Mouse (Mus musculus): ENCODE results near the gene Chrnb4. TPM values are rescaled to one million over a fixed set of nuclear protein-coding genes. Genes with fewer than 3 reads are reported as not detected.

Chrnb4 gene
- 10 to 100 TPM; 11.0 to 22.1 (median 12.2) TPM for total RNA-seq (2022)

DNA sequence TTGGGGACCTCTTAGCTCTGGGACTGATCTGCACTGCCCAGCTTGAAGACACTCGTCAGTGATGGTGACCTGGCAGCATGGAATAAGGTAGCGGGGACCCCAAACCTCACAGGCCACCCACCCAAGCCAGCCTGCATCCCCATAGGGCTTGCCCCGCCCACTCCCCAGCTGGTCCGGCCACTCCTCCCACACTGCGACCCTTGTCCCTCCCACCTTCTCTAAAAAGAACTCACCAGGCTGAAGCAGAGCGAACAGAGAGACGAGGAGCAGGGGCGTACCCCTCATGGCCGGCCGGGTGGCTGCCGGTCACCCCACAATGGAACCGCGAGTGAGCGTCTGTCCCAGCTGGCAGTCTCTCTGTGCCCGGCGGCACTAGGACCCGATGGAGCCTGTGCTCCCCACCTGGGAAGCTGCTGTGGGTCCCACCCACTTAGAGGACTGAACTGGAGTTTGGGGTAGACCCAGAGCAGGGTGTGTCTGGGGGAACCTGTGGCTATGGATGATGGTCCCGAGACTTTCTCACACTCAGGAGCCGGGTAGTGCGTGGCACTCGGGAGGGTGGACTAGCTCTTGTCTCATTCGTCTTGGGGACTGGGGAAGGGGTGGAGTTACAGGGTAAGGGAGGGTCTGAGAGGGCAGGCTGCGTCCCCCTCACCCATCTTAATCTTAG is at the start of gene Chrnb4:
TSS of gene Chrnb4 (minus strand) at position 569 of the 670 bp plus-strand sequence.
- no peak for DNase-seq

DNA sequence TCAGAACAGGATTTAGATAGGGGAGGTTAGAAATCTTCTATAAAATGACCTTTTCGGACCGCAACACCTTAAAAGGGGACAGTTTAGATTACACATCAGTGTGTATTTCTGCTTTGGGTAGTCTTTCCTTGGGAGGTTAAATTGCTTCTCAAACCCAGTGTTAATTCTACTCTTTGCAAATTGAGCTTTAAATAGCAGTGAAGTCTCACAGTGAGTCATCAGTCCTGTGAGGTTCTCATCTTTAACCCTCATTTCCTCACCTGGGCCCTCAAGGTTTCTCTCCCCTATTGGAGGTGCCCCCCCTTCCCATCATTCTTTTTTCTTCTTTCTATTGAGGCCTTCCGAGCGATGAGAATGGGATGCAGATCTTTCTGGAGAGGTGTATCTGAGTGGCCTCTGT is 48.3 kb upstream of the Chrnb4 start:
- no peak for DNase-seq

DNA sequence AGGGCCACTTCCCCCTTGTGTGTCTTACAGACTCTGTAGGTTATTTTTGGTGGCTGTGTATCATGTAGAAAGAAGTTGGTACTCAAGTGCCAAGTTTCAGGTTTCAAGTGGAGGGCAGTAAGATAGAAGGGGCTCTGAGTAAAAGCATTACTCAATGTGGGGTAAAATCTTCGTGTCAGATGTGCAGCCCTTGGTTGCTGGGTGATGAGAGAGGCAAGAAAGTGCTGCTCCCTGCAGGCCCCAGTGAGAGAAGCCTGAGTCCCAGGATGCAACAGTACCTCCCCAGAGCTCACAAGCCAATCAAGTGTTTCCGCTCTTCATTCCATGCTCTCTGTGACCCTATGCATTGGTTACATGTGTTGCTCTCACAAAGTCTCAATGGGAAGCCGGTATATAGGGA is 47.5 kb upstream of the Chrnb4 start:
- no peak for DNase-seq

DNA sequence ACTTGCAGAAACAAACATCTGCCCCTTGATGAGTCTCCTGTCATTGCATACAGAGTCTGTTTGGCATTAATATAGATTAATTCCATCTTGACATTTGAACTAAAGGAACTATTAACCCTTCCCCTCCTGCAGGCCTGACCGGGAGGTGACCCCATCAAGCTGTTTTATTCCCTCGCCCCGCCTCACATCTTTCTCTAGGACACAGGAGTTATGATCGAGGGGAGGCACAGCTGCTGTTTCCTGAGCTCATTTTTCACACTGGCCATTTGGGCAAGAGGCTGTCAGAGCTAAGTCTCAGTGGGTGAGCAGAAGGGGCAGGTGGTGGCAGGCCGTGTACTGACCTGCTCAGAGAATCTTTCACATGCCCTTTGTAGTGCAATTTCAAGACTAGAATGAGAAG is 41.6 kb upstream of the Chrnb4 start:
- no peak for DNase-seq

DNA sequence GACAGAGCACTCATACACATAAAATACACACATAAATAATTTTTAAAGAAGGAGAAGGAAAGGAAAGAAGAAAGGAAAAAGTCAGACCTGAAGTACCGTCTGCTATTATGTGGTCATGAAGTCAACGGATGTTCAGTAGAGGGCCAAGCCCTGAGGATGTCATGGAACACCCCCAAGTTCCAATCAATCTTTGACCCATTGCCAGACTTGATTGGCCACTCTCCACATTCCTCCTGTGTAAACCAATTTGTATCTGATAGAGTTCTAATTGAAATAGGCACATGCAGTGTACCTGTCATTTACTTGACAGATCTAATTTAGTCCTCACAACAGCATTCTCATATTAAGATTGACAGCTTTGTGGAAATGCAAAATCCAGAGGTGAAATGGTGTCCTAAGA is 40.6 kb upstream of the Chrnb4 start:
- no peak for DNase-seq

DNA sequence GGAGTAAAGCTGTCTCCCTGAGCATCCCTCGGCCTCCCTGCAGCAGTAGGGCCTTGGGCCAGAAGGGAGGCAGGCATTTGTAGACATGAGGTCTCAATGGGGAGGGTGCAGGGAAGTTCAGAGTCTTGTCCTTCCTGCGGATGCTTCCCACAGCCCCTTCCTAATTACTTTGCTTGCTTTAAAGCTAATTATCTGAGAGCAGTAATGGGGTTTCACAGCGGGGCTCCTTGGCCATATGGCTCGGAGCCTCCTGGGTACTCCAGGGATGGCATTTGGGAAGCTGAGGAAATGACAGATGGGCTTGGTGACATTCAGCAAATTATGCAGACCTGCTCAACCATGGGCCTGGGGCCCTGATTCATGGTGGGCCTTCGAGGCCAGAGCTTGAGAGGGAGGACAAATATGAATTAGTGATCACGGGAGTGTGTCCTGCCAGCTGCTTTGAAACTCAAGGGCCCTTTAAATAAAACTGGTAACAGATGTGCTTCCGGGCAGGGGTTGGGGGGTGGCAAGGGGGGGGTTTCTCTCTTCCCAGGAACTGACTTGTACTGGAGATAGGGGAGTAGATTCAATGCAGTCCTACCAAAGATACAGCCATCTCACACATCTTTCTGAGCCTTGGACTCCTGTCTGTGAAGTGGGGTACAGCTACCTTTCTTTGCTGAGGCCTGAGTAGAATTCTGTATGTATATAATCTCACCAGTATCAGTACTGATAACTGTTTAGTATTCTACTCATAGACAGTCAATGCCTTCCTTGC is 34.8 kb upstream of the Chrnb4 start:
- no peak for DNase-seq

DNA sequence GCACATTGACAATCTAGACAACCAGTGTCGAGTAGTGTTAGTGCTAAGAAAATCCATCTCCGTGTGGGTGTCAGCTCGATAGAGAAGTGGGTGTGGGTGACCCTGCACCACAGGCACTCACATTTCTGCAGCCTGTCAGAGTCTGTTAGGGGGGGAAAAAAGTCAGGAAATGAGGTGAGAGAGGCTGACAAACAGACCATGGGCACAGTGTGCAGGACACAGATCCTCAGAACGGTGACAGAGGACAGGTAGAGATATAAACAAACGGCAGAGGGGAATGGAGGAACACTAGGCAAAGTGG is 19.3 kb upstream of the Chrnb4 start:
- no peak for DNase-seq

DNA sequence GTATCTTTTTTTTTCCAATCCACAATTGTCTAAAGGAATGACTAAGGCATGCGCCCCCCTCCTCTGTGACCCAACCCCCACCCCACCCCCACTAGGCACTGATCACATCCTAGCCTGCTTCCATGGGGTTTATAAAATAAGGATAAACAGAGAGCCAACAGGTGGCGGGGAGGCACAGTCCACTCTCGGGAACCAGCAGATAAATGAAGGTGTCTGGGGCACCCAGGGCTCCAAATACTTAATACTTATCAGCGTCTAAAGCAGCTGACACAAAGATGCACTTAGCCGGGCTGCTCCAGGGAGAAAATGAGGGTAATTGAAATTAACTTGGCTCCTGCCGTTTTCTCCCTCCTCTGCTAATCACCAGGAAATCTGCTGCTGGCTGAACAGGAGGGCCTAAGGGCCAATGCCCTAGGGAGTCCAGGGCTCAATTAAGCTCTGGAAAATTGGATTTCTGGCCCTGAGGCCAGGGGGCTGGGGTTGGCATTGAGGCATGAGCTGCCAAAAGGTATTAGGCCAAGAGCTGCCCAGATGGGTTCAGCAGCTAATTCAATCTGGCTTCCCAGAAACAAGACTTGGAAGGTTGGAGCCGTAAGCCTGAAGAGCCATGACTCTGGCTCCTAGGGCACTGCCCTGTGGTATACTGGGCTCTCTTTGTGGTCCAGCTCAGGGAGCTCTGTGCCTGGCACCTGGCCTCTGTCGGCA is 18.8 kb upstream of the Chrnb4 start:
- peak; percentile 35 for DNase-seq

DNA sequence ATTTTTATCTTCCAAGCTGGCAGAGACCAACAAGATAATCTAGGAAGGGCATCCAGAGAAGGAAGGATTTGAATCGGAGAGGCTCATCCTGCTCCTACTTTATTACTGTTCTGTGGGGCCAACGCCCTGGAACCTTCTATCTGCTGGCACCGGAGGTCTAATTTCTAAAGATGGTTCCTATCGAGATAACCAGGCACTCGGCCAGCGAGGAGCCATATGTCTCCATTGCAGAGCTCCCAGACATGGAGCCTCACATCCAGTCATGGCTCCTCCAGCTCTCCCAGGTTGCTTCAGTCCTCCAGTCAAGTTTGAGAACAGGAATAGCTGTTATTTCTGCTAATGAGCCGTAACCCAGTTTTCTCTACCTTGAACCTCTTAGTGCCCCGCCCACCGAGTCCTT is 16.7 kb upstream of the Chrnb4 start:
- no peak for DNase-seq

DNA sequence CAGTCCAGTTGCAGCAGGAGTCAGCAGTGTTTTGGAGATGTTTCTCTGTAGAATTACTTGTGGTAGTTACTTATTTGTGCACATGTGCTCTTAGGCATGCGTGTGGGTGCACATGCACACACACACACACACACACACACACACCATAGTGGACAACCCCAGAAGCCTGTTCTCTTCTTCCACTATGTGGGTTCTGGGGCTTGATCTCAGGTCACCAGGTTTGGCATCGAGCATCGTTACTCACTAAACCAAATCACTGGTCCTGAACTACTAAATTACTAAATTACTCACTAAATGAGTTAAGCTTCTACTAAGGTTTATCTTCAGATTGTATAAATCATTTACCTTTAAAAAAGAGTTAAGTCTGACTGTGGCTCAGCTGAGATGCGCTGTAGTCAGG is 9.5 kb upstream of the Chrnb4 start:
- DNase-seq = no peak

DNA sequence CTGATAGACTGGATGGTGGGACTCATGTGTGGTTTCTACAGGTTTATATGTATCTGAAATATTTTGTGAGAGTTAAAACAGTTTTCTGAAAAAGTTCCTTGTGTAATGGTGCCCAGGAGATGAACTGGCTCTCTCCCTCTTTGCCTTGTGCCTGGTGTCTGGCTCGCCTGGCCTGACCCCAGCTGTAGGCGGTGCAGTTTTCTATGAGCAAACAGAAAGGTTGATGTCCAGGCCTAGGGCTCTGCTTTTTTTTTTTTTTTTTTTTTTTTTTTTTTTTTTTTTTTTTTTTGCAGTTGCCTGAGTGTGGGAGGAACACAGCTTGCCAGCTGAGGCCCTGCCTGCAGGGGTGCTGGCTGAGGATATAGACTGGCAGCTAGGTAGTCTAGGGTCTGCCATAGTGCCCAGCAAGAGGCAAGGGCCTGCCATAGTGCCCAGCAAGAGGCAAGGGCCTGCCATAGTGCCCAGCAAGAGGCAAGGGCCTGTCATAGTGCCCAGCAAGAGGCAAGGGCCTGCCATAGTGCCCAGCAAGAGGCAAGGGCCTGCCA is 6.9 kb upstream of the Chrnb4 start:
- no peak for DNase-seq

DNA sequence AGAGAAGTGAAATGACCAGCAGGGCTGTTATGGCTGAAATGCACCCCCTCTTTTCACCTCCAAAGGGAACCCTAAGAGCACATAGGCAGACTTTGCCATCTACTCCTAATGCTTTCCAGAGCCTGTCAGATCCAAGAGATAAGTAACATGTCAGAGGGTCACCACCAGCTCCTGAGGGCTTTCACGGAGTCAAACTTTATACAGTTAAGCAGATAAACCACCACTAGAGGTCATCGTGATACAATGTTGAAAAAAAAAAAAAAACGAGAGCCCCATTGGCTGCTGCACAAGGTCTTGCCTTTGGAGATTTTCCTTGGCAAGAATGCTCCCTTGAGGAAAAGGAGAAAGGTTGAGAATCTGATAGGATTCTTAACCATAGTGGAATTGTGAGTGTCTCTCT is 1.8 kb downstream of the Chrnb4 start:
- no peak for DNase-seq

DNA sequence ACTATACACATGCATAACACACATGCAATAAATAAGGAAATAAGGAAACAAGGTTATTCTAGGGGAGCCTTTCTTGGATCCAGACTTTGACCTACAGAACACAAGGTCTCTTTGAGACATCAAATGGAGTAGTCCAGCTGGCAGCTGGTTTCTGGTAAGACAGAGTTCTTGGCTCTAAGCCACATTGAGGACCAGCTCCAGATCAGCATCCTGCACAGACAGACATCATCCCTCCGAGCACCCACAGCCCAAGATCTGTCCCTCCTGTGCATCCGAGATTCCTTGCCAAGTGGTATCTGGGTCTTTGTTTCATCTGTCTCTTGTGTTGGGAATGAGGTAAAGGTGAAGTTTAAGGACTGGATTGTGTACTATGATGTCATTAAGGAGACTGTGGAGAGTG is 3.6 kb downstream of the Chrnb4 start:
- no peak for DNase-seq

DNA sequence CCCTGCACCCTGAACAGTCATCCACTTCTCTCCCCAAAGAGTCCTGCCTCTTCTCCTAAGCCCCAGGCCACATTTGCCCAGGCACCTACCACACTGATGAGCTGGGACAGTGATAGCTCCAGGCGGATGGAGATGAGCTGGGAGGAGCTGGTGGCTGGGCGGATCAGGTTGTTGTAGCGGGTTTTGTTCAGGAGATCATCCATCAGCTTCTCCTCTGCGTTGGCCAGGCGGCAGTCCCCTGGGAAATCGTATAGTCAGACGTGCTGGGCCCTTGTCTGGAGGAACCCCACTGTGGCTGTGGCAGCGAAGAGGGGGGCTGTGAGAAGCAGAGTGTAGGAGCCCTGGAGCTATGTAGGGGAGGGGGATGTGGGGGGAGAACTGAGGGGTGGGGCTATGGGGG is 4.9 kb downstream of the Chrnb4 start:
- no peak for DNase-seq

DNA sequence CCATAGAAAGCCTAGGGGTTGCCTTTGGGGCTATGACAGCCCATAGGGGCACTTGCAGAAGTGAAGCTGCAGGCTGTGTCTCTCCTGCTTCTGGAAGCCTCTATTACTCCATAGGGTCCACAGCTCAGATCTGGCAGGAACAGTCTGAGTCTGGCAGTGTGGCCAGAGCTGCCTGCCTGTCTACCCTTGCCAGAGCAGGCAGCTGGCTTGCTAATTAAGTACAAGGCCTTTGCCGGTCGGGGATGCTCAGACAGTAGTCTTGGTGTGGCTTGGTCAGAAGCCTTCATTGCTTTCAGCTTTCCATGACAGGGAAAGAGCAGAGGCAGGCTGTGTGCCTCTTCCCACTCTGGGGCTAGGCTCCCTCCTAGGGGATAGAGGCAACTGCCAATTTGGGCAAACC is 7.2 kb downstream of the Chrnb4 start:
- no peak for DNase-seq

DNA sequence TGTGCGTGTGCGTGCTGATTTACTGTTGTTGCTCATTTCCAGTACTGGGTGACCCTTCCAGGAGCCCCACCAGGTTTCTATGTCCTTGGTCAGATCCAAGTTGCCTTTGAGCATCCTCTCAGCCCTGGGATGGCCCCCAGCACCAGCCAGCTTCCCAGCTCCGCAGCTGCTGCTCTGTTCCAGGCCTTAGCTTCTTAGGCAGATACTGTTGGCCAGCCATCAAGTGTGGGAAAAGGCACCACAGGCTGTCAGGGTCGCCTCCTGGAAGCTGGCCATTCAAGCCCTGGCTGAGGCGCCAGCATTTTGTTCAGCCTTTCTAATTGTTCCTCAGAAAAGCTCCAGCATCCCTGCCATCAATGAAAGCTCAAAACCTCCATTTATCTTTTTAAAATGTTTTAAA is 8.6 kb downstream of the Chrnb4 start:
- no peak for DNase-seq

DNA sequence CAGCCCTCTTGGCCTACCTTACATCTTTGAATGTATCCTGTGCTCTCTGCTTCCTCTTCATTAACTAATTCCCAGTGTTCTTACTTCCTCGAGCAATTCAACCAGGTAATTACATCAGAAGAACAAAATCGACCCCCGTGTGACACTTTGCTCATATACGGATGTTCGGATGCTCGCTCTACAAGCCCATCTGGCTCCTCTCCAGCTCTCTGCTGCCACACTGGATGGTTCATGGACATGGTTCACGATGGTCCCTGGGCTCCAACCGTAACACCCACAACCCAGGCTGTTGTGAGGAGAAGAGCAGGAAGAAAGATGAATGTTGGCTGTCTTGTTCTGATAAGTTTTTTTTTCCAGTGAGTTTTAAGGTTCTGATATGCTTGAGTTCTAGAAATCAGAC is 9.6 kb downstream of the Chrnb4 start:
- no peak for DNase-seq

DNA sequence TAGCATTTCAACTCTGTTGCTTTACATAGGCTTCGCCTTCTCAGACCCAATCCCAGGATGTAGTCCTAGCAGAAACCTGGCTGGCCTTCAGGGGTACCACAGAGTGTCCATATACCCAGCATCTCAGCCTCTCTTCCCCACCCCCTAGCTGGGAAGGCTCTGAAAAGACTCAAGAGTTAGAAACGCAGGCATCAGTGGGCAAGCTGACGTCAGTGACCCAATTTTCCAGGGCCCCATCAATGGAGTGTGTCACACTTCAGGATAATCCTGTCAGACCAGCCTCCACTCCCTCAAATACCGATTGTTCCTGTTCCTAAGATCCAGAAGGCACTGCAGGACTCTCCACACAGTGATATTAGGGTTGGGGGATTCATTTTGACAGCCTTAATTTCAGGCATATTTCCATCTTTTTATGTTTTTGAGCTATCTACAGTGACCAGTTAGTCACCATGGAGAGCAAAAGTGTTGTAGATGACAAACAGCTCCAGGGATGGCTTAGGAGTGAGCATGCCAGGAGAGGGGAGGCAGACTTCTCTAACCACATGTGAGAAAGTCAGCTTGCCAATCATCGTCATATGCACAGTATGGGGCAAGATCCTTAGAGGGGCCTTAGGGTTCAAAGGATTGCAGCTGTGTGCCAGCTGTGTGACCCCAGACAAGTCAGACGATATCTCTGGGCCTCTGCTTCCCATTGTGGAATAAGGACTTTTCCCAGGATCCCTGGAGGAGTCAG is 17.0 kb downstream of the Chrnb4 start:
- DNase-seq = no peak

DNA sequence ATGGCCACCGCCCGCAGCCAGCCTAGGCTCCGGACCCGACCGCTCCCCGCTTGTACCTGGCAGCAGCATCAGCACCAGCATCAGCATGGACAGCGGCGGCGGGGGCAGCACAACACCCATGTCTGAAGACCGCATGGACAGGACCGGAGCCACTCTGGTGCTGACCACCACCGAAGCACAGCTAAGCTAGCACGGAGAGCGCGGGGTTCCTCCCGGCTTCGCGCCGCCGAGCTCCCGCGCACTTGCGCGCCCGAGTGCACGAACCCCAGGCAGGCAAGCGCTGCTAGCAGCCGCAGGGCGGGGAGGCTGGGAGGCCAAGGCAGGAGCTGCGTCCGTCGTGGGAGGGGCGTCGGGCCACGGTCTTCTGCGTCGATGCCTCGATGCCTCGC is 22.3 kb downstream of the Chrnb4 start, which contains the start of gene Chrna3:
TSS of gene Chrna3 (minus strand) at position 288 of the 389 bp plus-strand sequence.
- DNase-seq = no peak

DNA sequence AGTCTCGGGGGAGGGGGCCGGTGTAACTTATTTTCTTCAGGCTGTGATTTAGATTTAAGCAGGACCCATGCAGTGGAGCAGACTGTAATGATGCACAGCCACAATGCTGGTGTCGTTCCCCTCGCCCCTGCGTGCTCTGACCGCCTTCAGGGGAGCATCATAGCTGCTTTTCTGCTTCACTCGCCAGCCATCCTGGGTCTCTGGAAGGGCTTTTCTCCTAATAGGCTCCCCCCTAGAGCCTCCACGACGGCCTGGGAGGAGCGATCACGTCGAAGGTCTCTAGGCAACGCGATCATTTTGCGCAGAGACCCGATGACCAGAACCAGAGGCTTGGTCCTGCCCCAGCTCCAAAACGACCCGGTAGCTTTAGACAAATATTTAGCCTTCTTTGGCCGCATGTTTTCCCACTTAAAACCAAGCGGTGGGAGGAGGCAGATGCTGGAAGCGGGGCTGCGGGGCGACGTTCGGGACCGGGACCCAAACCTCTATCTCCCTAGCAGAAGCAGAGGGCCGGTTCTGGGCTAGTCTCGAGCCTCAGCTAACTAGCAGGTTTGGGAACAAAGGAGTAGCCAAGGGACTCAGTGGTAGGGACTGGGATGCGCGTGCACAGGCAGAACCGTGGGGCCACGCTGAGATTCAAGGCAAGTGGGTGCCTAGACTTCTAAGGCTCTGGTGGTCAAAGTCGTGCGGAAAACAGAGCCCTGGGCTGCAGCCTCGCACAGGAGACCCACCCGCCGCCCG is 22.9 kb downstream of the Chrnb4 start:
- DNase-seq = no peak

DNA sequence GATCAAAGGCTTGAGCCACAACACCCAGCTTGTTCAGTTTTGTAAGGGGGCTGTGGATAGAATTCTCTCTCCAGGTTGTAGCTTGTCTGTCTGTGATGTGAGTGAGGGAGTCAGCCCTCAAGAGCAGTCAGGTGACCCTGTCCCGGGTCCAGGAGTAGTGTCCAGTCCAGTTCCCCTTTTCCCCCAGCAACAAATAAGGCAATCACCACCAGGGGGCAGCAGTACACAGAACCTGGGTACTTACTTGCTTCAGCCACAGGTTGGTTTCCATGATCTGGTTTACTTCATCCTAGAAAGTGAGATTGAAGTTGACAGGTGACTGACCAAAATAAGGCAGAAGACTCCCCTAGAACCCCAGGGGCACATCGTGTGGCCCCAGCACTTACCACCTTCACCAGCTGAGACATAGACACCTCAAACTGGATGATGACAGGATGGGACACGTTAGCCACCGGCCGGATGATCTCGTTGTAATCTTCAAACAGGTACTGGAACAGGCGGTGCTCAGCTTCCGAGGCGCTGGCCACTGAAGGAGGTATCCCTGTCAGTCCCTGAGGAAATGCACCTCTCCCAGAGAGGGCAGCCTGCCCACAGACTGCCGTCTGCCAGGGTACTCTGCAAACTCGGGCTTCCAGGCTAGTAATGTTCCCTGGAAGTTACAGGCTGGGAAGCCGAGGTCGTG is 24.5 kb downstream of the Chrnb4 start:
- peak; percentile 59 for DNase-seq

DNA sequence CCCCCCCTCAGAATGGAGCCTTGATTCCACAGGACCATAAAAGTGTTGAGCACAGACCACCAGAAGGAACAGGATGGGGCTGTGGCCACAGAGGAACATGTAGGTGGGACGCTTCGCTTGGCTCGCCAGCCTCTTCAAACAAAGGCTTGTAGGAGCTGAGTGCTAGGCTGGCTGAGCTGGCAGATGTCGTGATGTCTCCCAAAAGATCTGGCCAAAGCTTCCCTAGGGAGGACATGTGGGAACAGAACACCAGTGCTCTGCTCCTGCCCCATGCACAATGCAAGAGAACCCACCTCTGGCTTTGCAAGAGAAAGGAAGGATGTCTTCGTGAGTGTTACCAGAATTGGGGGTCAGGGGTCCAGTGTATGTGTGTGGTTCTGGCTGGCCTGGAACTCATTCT is 25.3 kb downstream of the Chrnb4 start:
- DNase-seq = no peak
